Mouse (Mus musculus) cerebellum, adult 2 months (tissue): ENCODE data around the gene Samhd1.

Experiments used
- CTCF ChIP-seq: fragments of 200-500 bp; IDR thresholded peaks from 2 replicates; pipeline ENCODE4 v1.5.1; 2011; ENCODE audit warnings: low read depth, mild to moderate bottlenecking, control low read depth, low read length, moderate library complexity, borderline replicate concordance; ENCODE audit not compliant: insufficient read depth
- POLR2A ChIP-seq: fragments of 200-500 bp; IDR thresholded peaks from 2 replicates; pipeline ENCODE4 v1.6.1; 2011; ENCODE audit warnings: low read length, control low read depth, borderline replicate concordance; ENCODE audit not compliant: insufficient read depth

DNA sequence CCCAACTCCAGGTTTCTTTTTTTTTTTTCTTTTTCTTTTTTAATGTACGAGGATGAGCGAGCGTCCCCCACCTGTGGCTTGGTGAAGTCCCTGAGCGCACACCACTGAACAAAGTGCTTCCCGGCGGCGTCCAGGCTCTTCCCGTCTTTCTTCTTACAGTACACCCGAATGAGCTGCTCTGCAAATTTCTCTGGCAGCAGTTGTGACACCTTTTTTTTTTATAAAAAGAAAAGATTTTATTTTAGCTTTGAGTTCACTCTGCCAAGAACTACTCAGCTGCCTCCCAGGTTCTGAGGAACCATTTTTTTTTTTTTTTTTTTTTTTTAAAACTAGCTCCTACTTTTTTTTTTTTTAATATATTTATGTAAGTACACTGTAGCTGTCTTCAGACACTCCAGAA lies 33.4 kb downstream of the Samhd1 start:
- TF ChIP-seq POLR2A (no peak), CTCF (no peak)
